In genomic region chr3:89897204-89897796, GRCm38 (mm10) we compare ENCODE assay signal across 14 mouse cellular contexts. TPM values are rescaled to one million over a fixed set of nuclear protein-coding genes. Genes with fewer than 3 reads are reported as not detected.
DNase-seq lines count a peak whose midpoint lies in the region; ATAC-seq and TF ChIP-seq lines count a peak whose summit lies in the region.
"Had no signal": no experiment of that assay in that cellular context is flagged by ENCODE, and none has a peak within 500 bp of the region (broad histone marks: within the 10 kb centered on the region; RNA-seq: fewer than 3 reads in every experiment).

No protein-coding gene starts in this region.

- ATAC-seq in limb, embryonic 15.5 days (ENCODE audit: insufficient number of reproducible peaks, low FRiP score, low TSS enrichment, low read depth): 0 out of 2 replicates have a peak, but pooled peaks have one; percentile 30
- ATAC-seq in erythroid progenitor cell, adult 5-6 weeks (replicated peaks; ENCODE audit: low FRiP score, poor library complexity, severe bottlenecking): no peak
- ATAC-seq: forebrain, embryonic 14.5 days; Patski had no signal

- H3K79me2 ChIP-seq in liver, adult 2 months (ENCODE audit: control insufficient read depth, insufficient read depth, low read length): peaks cover 50% of the 10 kb centered on the region

- no peak overlapping the region for H3K4me3 ChIP-seq in liver, adult 2 months (ENCODE audit: insufficient read depth, low read depth, low read length)
- H3K4me3 ChIP-seq in limb, embryonic 15.5 days: no peak overlapping the region
- H3K4me3 ChIP-seq: megakaryocyte, embryonic 14.5 days had no signal

- H3K9ac ChIP-seq in liver, adult 2 months (ENCODE audit: low read depth, low read length): peak overlapping the region; percentile 2; the same call in 1 of the 2 replicates
- H3K9ac ChIP-seq in limb, embryonic 15.5 days: no peak overlapping the region
- H3K9ac ChIP-seq: lung, embryonic 14.5 days had no signal

- DNase-seq in embryo, embryonic 10.5 days (ENCODE audit: low spot score): peak; percentile 9
- no peak for DNase-seq in embryo, embryonic 11 days
- DNase-seq in liver, adult 2 months (ENCODE audit: extremely low read depth, low read depth, low spot score): no peak
- DNase-seq in liver (no peak), ES-CJ7 (ENCODE audit: low read depth, low spot score) (peak; percentile 54), MN1 (ENCODE audit: low spot score) (no peak)
- DNase-seq: cerebellum, adult 8-10 months; kidney, adult 18-20 months; lung, embryonic 14.5 days had no signal

- TF ChIP-seq POLR2A in liver, adult 2 months (IDR thresholded peaks at IDR 0.05; ENCODE audit: extremely low read depth, insufficient read depth, low read length): no peak

- H3K27me3 ChIP-seq in liver, adult 2 months (ENCODE audit: control insufficient read depth, insufficient read depth, low read length): no peaks in the 10 kb centered on the region
- H3K27me3 ChIP-seq in limb, embryonic 15.5 days: no peaks in the 10 kb centered on the region
- H3K27me3 ChIP-seq: Patski had no signal

- no peak for TF ChIP-seq CTCF in liver, adult 2 months (IDR thresholded peaks at IDR 0.05; ENCODE audit: low read depth, low read length)

- H3K4me1 ChIP-seq in liver, adult 2 months (ENCODE audit: control insufficient read depth, insufficient read depth, low read length): peaks cover 47% of the 10 kb centered on the region
- H3K4me1 ChIP-seq in limb, embryonic 15.5 days: peaks cover 11% of the 10 kb centered on the region

- H3K36me3 ChIP-seq in liver, adult 2 months (ENCODE audit: control insufficient read depth, insufficient read depth, low read length): no peaks in the 10 kb centered on the region
- no peaks in the 10 kb centered on the region for H3K36me3 ChIP-seq in limb, embryonic 15.5 days

- H3K4me2 ChIP-seq in limb, embryonic 15.5 days: no peak overlapping the region
- H3K4me2 ChIP-seq: lung, embryonic 14.5 days had no signal

- no peaks in the 10 kb centered on the region for H3K9me3 ChIP-seq in limb, embryonic 15.5 days

- WGBS in liver, adult 2 months: 90% methylated on average over 8 of the region's 8 CpGs
- 64% methylated on average over 8 of the region's 8 CpGs for WGBS in limb, embryonic 15.5 days

- H3K27ac ChIP-seq in liver, adult 2 months (replicated peaks; ENCODE audit: insufficient read depth, low read depth, low read length): peak overlapping the region; percentile 1; the same call in 1 of the 2 replicates
- H3K27ac ChIP-seq in limb, embryonic 15.5 days: peak overlapping the region; percentile 63

RNA-seq across cellular contexts. Expression of gene Il6ra, which starts 15.7 kb away (rescaled TPM):
- total RNA-seq in liver, adult 2 months (2014; rRNA removed): 15.4 and 19.7 TPM in 2 replicates
- 10.1 and 10.5 TPM in 2 replicates for polyA plus RNA-seq in liver, adult 2 months (2012; rRNA removed)
- polyA plus RNA-seq in limb, embryonic 15.5 days (2015; fragmentation: Nextera tagmentation; extraction: Ambion mirVana): 2.9 and 3.0 TPM in 2 replicates
- 5.8 and 10.5 TPM in 2 replicates for total RNA-seq in erythroid progenitor cell, adult 5-6 weeks (2015; ENCODE audit: low replicate concordance)
- total RNA-seq in erythroid progenitor cell, adult 5-6 weeks (2017; ENCODE audit: low replicate concordance): 0.90 and 2.3 TPM in 2 replicates

Comparison
In these comparisons a context has a peak if more than half of its experiments do, and no peak if none do; other contexts are left out.
1. DNase-seq: peak in embryo, embryonic 10.5 days (single experiment) and ES-CJ7 (single experiment); none in embryo, embryonic 11 days (single experiment), liver, adult 2 months (single experiment), liver (single experiment) and MN1 (single experiment).